Mouse (Mus musculus) hindbrain, postnatal 0 days (tissue): Measurements from ENCODE around the gene Col19a1. TPM values are rescaled to one million over a fixed set of nuclear protein-coding genes. Genes with fewer than 3 reads are reported as not detected.

ENCODE experiments used
- ATAC-seq: fragments of 200-750 bp; cut with Nextera tagmentation; 2 replicates; pipeline ENCODE4 v1.8.0; 2017; ENCODE audit warnings: mild to moderate bottlenecking, moderate TSS enrichment, moderate library complexity
- DNase-seq: peaks from one replicate; pipeline ENCODE4 v3.0.0-alpha.2; 2015; ENCODE audit warnings: low spot score
- H3K27ac ChIP-seq: fragments of 300-500 bp; sonication (generic); 2 replicates; pipeline ENCODE4 v1.5.1; 2014; ENCODE audit warnings: mild to moderate bottlenecking
- H3K27me3 ChIP-seq: fragments of 300-500 bp; sonication (generic); 2 replicates; pipeline ENCODE4 v1.6.1; 2014; ENCODE audit warnings: low read length, mixed read lengths; ENCODE audit not compliant: insufficient read depth
- H3K36me3 ChIP-seq: fragments of 300-500 bp; sonication (generic); 2 replicates; pipeline ENCODE4 v1.6.1; 2014; ENCODE audit warnings: low read length, mixed read lengths; ENCODE audit not compliant: insufficient read depth
- H3K4me1 ChIP-seq: fragments of 300-500 bp; sonication (generic); 2 replicates; pipeline ENCODE4 v1.6.1; 2014; ENCODE audit warnings: antibody characterized with exemption, low read length, mixed read lengths; ENCODE audit not compliant: insufficient read depth
- H3K4me2 ChIP-seq: fragments of 300-500 bp; sonication (generic); 2 replicates; pipeline ENCODE4 v1.6.1; 2014; ENCODE audit warnings: low read depth, mild to moderate bottlenecking, low read length, moderate library complexity, mixed read lengths
- H3K4me3 ChIP-seq: fragments of 300-500 bp; sonication (generic); 2 replicates; pipeline ENCODE4 v1.5.1; 2014; ENCODE audit warnings: low read length
- H3K9ac ChIP-seq: fragments of 300-500 bp; sonication (generic); replicated peaks from 2 replicates; pipeline ENCODE4 v1.6.1; 2014; ENCODE audit warnings: mild to moderate bottlenecking, low read length, moderate library complexity, mixed read lengths
- H3K9me3 ChIP-seq: fragments of 300-500 bp; sonication (generic); 2 replicates; pipeline ENCODE4 v1.6.1; 2016; ENCODE audit warnings: low read length, mixed read lengths
- CTCF ChIP-seq: IDR thresholded peaks from 2 replicates; pipeline ENCODE4 v1.5.1; 2016; ENCODE audit warnings: antibody characterized with exemption, control low read depth, low read depth
- WGBS: fragments of 180-500 bp; shearing (Covaris S2); extraction: QIAGEN DNeasy Blood & Tissue Kit; methylation state at CpG from one replicate; pipeline ENCODE4 v1.1.7; 2014; 5-methylcytosine and 5-hydroxymethylcytosine counted together
- polyA plus RNA-seq: library from polyadenylated mRNA; unstranded; fragments of >200 nt; fragmentation: Nextera tagmentation; extraction: Ambion mirVana; gene quantifications from 2 replicates; pipeline ENCODE4 v1.2.1, GENCODE M21; 2015
- total RNA-seq: library from RNA; depleted of rRNA; stranded (reverse); fragments of >200 nt; gene quantifications from 2 replicates; pipeline ENCODE4 v1.2.3, GENCODE M21; 2014

The Col19a1 gene
- total and polyA plus RNA-seq, 2 experiments from 2014 or later, result 2.2 to 2.7 TPM

GRCm38 (mm10) chr1:24230428-24230827 lies 356.8 kb downstream of the Col19a1 start:
- H3K36me3 ChIP-seq, result no peaks in the 10 kb centered on the region
- H3K9ac ChIP-seq, result no peak overlapping the region
- no peak overlapping the region for H3K4me3 ChIP-seq
- H3K9me3 ChIP-seq, result no peaks in the 10 kb centered on the region
- H3K27me3 ChIP-seq, result no peaks in the 10 kb centered on the region
- no peaks in the 10 kb centered on the region for H3K4me1 ChIP-seq
- ATAC-seq (peak; percentile 84), DNase-seq (peak; percentile 81)
- peak; percentile 70 for TF ChIP-seq CTCF
- 23% methylated on average over 8 of the region's 8 CpGs for WGBS
- peak overlapping the region; percentile 21 for H3K4me2 ChIP-seq
- peak overlapping the region; percentile 54; the same call in 1 of the 2 replicates for H3K27ac ChIP-seq

GRCm38 (mm10) chr1:24229552-24229951 lies 357.7 kb downstream of the Col19a1 start:
- no peak overlapping the region for H3K4me3 ChIP-seq
- H3K27ac ChIP-seq, result 0 out of 2 replicates have a peak overlapping the region, but pooled peaks have one; percentile 54
- ATAC-seq (no peak), DNase-seq (no peak)
- TF ChIP-seq CTCF, result no peak
- H3K36me3 ChIP-seq, result no peaks in the 10 kb centered on the region
- H3K4me2 ChIP-seq, result no peak overlapping the region
- no peak overlapping the region for H3K9ac ChIP-seq
- no peaks in the 10 kb centered on the region for H3K27me3 ChIP-seq
- 90% methylated on average over 1 of the region's 1 CpGs for WGBS
- H3K9me3 ChIP-seq, result no peaks in the 10 kb centered on the region
- H3K4me1 ChIP-seq, result no peaks in the 10 kb centered on the region

- DNase-seq, result peak; percentile 30
Measured at GRCm38 (mm10) chr1:24226941-24227711, 360.1 kb downstream of the Col19a1 start.

GRCm38 (mm10) chr1:24225825-24226526 lies 361.3 kb downstream of the Col19a1 start:
- peak; percentile 88 for ATAC-seq
- no peak for TF ChIP-seq CTCF
- DNase-seq, result peak; percentile 84
- WGBS, result 66% methylated on average over 4 of the region's 4 CpGs
- Histone ChIP-seq H3K9ac (no peak overlapping the region), H3K4me1 (no peaks in the 10 kb centered on the region), H3K9me3 (no peaks in the 10 kb centered on the region), H3K4me2 (no peak overlapping the region), H3K27me3 (no peaks in the 10 kb centered on the region), H3K27ac (peak overlapping the region; percentile 51; the same call in 1 of the 2 replicates), H3K4me3 (no peak overlapping the region), H3K36me3 (no peaks in the 10 kb centered on the region)

More at GRCm38 (mm10) chr1:24226941-24227711, 360.1 kb downstream of the Col19a1 start:
- no peak for TF ChIP-seq CTCF
- no peak for ATAC-seq
- 58% methylated on average over 6 of the region's 6 CpGs for WGBS
- no peak overlapping the region for H3K4me2 ChIP-seq
- no peaks in the 10 kb centered on the region for H3K27me3 ChIP-seq
- H3K36me3 ChIP-seq, result no peaks in the 10 kb centered on the region
- H3K9ac ChIP-seq, result no peak overlapping the region
- no peaks in the 10 kb centered on the region for H3K4me1 ChIP-seq
- no peaks in the 10 kb centered on the region for H3K9me3 ChIP-seq
- H3K4me3 ChIP-seq, result no peak overlapping the region
- H3K27ac ChIP-seq, result no peak overlapping the region

GRCm38 (mm10) chr1:24222981-24223612 lies 364.2 kb downstream of the Col19a1 start:
- H3K27me3 ChIP-seq, result no peaks in the 10 kb centered on the region
- no peaks in the 10 kb centered on the region for H3K4me1 ChIP-seq
- no peaks in the 10 kb centered on the region for H3K36me3 ChIP-seq
- no peak overlapping the region for H3K4me3 ChIP-seq
- no peaks in the 10 kb centered on the region for H3K9me3 ChIP-seq
- 67% methylated on average over 8 of the region's 8 CpGs for WGBS
- peak; percentile 66 for DNase-seq
- no peak for TF ChIP-seq CTCF
- no peak overlapping the region for H3K4me2 ChIP-seq
- H3K9ac ChIP-seq, result no peak overlapping the region
- H3K27ac ChIP-seq, result peak overlapping the region; percentile 48; the same call in 1 of the 2 replicates
- no peak for ATAC-seq

GRCm38 (mm10) chr1:24222231-24222630 lies 365.0 kb downstream of the Col19a1 start:
- Histone ChIP-seq H3K27ac (no peak overlapping the region), H3K9ac (no peak overlapping the region), H3K4me2 (no peak overlapping the region), H3K9me3 (no peaks in the 10 kb centered on the region), H3K36me3 (no peaks in the 10 kb centered on the region), H3K4me1 (no peaks in the 10 kb centered on the region), H3K4me3 (no peak overlapping the region), H3K27me3 (no peaks in the 10 kb centered on the region)
- WGBS, result 80% methylated on average over 2 of the region's 2 CpGs
- ATAC-seq (no peak), DNase-seq (no peak)
- no peak for TF ChIP-seq CTCF
